Mouse (Mus musculus) embryo, embryonic 10.5 days (tissue): Measurements from ENCODE around the gene Kdm3a.

Experiments
- DNase-seq: peaks from one replicate; pipeline ENCODE4 v3.0.0-alpha.2; 2015; ENCODE audit warnings: low spot score

Gene Kdm3a

GRCm38 (mm10) chr6:71579478-71579877, 53.3 kb downstream of the Kdm3a start:
- DNase-seq = no peak

DNA sequence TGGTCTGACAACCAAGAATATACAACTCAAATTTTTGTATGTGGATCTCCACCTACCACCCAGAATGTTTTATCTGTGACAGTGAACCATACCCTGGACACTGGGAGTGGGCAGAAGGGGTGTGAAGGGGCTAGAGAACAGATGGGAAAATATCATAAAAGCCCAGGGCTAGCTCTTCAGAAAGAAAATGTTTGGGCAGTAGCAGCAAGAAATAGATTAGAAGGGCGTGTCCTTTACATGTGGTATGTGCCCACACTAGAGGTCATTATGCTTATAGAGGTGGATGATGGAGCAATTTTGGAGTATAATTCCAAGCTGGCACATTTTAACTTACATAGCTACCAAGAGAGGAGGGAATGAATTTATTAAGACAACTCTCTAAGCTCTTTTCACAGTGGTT, 57.4 kb downstream of the Kdm3a start:
- DNase-seq = no peak

GRCm38 (mm10) chr6:71569025-71569424, 63.8 kb downstream of the Kdm3a start:
- no peak for DNase-seq

DNA sequence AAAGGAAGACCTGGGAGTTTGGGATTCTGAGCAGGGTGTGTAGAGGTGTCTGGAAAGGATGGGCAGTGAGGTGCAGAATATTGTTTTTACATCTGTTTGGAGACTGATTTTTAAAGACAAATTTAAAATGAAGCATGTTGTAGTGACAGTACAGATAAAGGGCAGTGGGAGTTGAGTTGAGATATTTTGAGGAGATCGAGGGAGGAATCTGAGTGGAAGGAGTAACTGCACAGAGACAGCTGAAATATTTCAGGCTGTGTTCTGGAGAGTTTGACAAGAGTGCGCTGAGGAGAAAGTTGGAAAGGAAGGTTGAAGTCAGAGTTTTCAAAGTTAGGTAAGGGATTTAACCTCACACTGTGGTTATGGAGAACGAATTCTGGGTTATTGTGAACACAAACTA, 64.2 kb downstream of the Kdm3a start:
- no peak for DNase-seq

DNA sequence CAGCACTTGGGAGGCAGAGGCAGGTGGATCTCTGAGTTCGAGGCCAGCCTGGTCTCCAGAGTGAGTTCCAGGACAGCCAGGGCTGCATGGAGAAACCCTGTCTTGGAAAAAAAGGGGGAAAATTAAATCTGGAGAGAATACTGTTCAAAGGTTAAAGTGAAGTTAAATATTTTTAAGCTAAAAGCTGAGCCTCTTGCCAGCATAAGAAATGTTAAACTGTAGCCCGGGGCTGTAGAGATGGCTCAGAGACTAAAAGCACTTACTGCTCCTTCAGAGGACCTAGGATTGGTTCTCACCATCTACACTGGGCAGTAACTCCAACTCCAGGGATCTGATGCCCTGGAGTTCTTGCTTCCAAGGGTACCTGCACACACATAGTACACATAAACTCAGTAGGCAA, 76.0 kb downstream of the Kdm3a start:
- DNase-seq = no peak

- DNase-seq = no peak
Observed at GRCm38 (mm10) chr6:71555507-71555951, 77.3 kb downstream of the Kdm3a start.

DNA sequence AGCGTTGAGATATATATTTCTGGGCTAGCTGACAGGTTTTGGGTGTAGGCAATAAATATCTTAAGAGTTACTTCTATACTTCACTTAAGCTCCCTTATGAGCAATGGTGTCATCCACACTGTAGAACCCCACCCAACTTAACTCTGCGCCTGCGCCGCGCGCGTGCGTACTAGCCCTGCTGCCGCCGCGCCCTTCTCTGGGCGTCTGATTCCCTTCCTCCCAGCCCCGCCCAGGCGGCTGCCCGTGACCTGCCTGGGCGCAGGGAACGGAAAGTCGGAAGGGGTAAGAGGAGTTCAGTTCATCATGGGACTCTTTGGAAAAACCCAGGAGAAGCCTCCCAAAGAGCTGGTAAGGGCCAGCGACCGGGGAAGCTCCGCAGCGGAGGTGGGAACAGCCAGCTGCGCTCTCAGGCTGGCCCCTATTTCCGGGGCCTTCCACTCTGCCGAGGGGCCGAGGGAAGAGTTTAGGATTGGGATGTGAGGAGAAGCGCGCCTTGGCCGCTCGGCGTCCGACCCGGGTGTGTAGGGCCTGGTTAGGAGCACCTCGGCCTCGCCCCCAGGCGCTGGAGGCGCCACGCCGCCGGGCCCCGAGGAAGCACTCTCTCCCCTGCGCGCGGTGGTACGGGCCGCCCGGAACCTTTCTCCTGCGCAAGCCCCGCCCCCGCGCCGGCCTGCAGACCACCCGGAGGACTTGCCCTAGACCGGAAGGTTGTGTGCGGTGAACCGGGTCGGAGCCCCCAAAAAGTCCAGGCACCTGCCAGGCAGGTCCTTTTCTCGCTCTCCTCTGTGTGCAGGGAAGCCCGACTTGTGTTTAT, 88.9 kb downstream of the Kdm3a start, which contains the start of gene Chmp3:
TSS of gene Chmp3 (plus strand) at position 112 of the 814 bp plus-strand sequence.
- peak; percentile 94 for DNase-seq
